Mouse (Mus musculus) MEL (cell line): ENCODE measurements around the gene Zic4. TPM values are rescaled to one million over a fixed set of nuclear protein-coding genes. Genes with fewer than 3 reads are reported as not detected.

Experiments
- DNase-seq: peaks from one replicate; pipeline ENCODE4 v3.0.0; 2011; ENCODE audit warnings: low read depth, low spot score
- H3K27ac ChIP-seq: 2 replicates; pipeline ENCODE4 v1.5.1; 2012; ENCODE audit warnings: low read depth, mild to moderate bottlenecking, control low read depth, low read length, moderate library complexity; ENCODE audit not compliant: control insufficient read depth
- H3K27me3 ChIP-seq, 2 experiments: fragments of 150-350 bp in 1 of 2; sonication (generic) in 1 of 2; 2 replicates each; pipeline ENCODE4 v1.6.1; 2012; ENCODE audit warnings: low read length in 2 of 2, mild to moderate bottlenecking in 2 of 2, improper control_type of control experiment in 1 of 2, moderate library complexity in 1 of 2; ENCODE audit not compliant: insufficient read depth in 2 of 2, control insufficient read depth in 1 of 2
- H3K36me3 ChIP-seq, 2 experiments: 2 replicates each; pipeline ENCODE4 v1.6.1; 2012 to 2014; ENCODE audit warnings: low read length in 2 of 2, improper control_type of control experiment in 1 of 2, inconsistent platforms in 1 of 2, mild to moderate bottlenecking in 1 of 2; ENCODE audit not compliant: insufficient read depth in 2 of 2, control insufficient read depth in 1 of 2
- H3K4me1 ChIP-seq, 2 experiments: fragments of 150-350 bp in 1 of 2; sonication (generic) in 1 of 2; 2 replicates each; pipeline ENCODE4 v1.6.1; 2012; ENCODE audit warnings: low read length in 2 of 2, improper control_type of control experiment in 1 of 2, mild to moderate bottlenecking in 1 of 2; ENCODE audit not compliant: insufficient read depth in 2 of 2, control insufficient read depth in 1 of 2
- H3K4me3 ChIP-seq, 2 experiments: fragments of 150-350 bp in 1 of 2; sonication (generic) in 1 of 2; 2 replicates each; pipeline ENCODE4 v1.5.1; 2012; ENCODE audit warnings: low read depth in 2 of 2, low read length in 2 of 2, mild to moderate bottlenecking in 2 of 2, moderate library complexity in 2 of 2, control low read depth in 1 of 2, improper control_type of control experiment in 1 of 2; ENCODE audit not compliant: control insufficient read depth in 1 of 2, insufficient read depth in 1 of 2
- H3K79me2 ChIP-seq: 2 replicates; pipeline ENCODE4 v1.6.1; 2012; ENCODE audit warnings: mild to moderate bottlenecking, low read length, moderate library complexity; ENCODE audit not compliant: control insufficient read depth, poor library complexity, insufficient read depth
- H3K9ac ChIP-seq: 2 replicates; pipeline ENCODE4 v1.6.1; 2012; ENCODE audit warnings: low read depth, mild to moderate bottlenecking, control low read depth, low read length, moderate library complexity; ENCODE audit not compliant: control insufficient read depth, poor library complexity, severe bottlenecking
- H3K9me3 ChIP-seq: fragments of 150-350 bp; sonication (generic); replicated peaks from 2 replicates; pipeline ENCODE4 v1.6.1; 2012; ENCODE audit warnings: mild to moderate bottlenecking, low read length, improper control_type of control experiment, moderate library complexity; ENCODE audit not compliant: insufficient read depth
- BHLHE40 ChIP-seq: IDR thresholded peaks from 2 replicates; pipeline ENCODE4 v1.6.1; 2012; ENCODE audit warnings: low read depth, mild to moderate bottlenecking, inconsistent platforms, low read length, improper control_type of control experiment, borderline replicate concordance
- CHD1 ChIP-seq: IDR thresholded peaks from 2 replicates; pipeline ENCODE4 v1.6.1; 2012; ENCODE audit warnings: low read depth, mild to moderate bottlenecking, inconsistent platforms, low read length, improper control_type of control experiment
- CHD2 ChIP-seq: IDR thresholded peaks from 2 replicates; pipeline ENCODE4 v1.6.1; 2011; ENCODE audit warnings: low read length, improper control_type of control experiment
- ELF1 ChIP-seq: IDR thresholded peaks from 2 replicates; pipeline ENCODE4 v1.6.1; 2014; ENCODE audit warnings: low read depth, mild to moderate bottlenecking, inconsistent platforms, low read length, improper control_type of control experiment, moderate library complexity
- ETS1 ChIP-seq: IDR thresholded peaks from 2 replicates; pipeline ENCODE4 v1.6.1; 2012; ENCODE audit warnings: low read depth, mild to moderate bottlenecking, inconsistent platforms, low read length, improper control_type of control experiment, moderate library complexity
- GABPA ChIP-seq: IDR thresholded peaks from 2 replicates; pipeline ENCODE4 v1.6.1; 2012; ENCODE audit warnings: low read depth, mild to moderate bottlenecking, inconsistent platforms, low read length, improper control_type of control experiment, moderate library complexity
- JUND ChIP-seq: IDR thresholded peaks from 2 replicates; pipeline ENCODE4 v1.6.1; 2011; ENCODE audit warnings: low read depth, mild to moderate bottlenecking, improper control_type of control experiment, low read length
- KAT2A ChIP-seq: conservative IDR thresholded peaks from 2 replicates; pipeline ENCODE4 v1.6.1; 2012; ENCODE audit warnings: low read depth, low read length, improper control_type of control experiment, inconsistent platforms
- MAFK ChIP-seq: IDR thresholded peaks from 2 replicates; pipeline ENCODE4 v1.6.1; 2011; ENCODE audit warnings: low read depth, mild to moderate bottlenecking, low read length, improper control_type of control experiment, borderline replicate concordance
- MAZ ChIP-seq: IDR thresholded peaks from 2 replicates; pipeline ENCODE4 v1.6.1; 2012; ENCODE audit warnings: low read depth, mild to moderate bottlenecking, inconsistent platforms, low read length, improper control_type of control experiment
- MEF2A ChIP-seq: IDR thresholded peaks from 2 replicates; pipeline ENCODE4 v1.6.1; 2014; ENCODE audit warnings: low read depth, mild to moderate bottlenecking, inconsistent platforms, low read length, improper control_type of control experiment; ENCODE audit not compliant: poor library complexity, insufficient replicate concordance, severe bottlenecking; ENCODE audit errors: extremely low read depth
- MXI1 ChIP-seq: IDR thresholded peaks from 2 replicates; pipeline ENCODE4 v1.6.1; 2011; ENCODE audit warnings: mild to moderate bottlenecking, low read depth, low read length, improper control_type of control experiment
- MYC ChIP-seq: IDR thresholded peaks from 2 replicates; pipeline ENCODE4 v1.6.1; 2011; ENCODE audit warnings: low read depth, mild to moderate bottlenecking, low read length, improper control_type of control experiment, moderate library complexity
- NELFE ChIP-seq: IDR thresholded peaks from 2 replicates; pipeline ENCODE4 v1.6.1; 2011; ENCODE audit warnings: low read depth, low read length, improper control_type of control experiment
- NRF1 ChIP-seq: IDR thresholded peaks from 2 replicates; pipeline ENCODE4 v1.6.1; 2014; ENCODE audit warnings: low read depth, mild to moderate bottlenecking, inconsistent platforms, low read length, improper control_type of control experiment, moderate library complexity; ENCODE audit not compliant: poor library complexity, insufficient read depth, severe bottlenecking
- POLR2A ChIP-seq, 2 experiments: IDR thresholded peaks; 2 replicates each; pipeline ENCODE4 v1.6.1; 2011 to 2012; ENCODE audit warnings: low read length in 2 of 2, mild to moderate bottlenecking in 2 of 2, control low read depth in 1 of 2, improper control_type of control experiment in 1 of 2, low read depth in 1 of 2, moderate library complexity in 1 of 2; ENCODE audit not compliant: control insufficient read depth in 1 of 2, insufficient read depth in 1 of 2, poor library complexity in 1 of 2
- POLR2AphosphoS2 ChIP-seq: IDR thresholded peaks from 2 replicates; pipeline ENCODE4 v1.6.1; 2011; ENCODE audit warnings: low read length, improper control_type of control experiment
- RCOR1 ChIP-seq: IDR thresholded peaks from 2 replicates; pipeline ENCODE4 v1.6.1; 2012; ENCODE audit warnings: low read depth, mild to moderate bottlenecking, inconsistent platforms, low read length, improper control_type of control experiment
- SMC3 ChIP-seq: IDR thresholded peaks from 2 replicates; pipeline ENCODE4 v1.6.1; 2011; ENCODE audit warnings: low read depth, low read length, improper control_type of control experiment
- TCF12 ChIP-seq: IDR thresholded peaks from 2 replicates; pipeline ENCODE4 v1.6.1; 2014; ENCODE audit warnings: low read depth, mild to moderate bottlenecking, inconsistent platforms, low read length, improper control_type of control experiment, moderate library complexity
- USF2 ChIP-seq, 2 experiments: IDR thresholded peaks; 2 replicates each; pipeline ENCODE4 v1.6.1; 2011 to 2012; ENCODE audit warnings: improper control_type of control experiment in 2 of 2, low read length in 2 of 2, borderline replicate concordance in 1 of 2, inconsistent platforms in 1 of 2, low read depth in 1 of 2, mild to moderate bottlenecking in 1 of 2; ENCODE audit not compliant: insufficient read depth in 1 of 2
- ZC3H11A ChIP-seq: IDR thresholded peaks from 2 replicates; pipeline ENCODE4 v1.6.1; 2012; ENCODE audit warnings: low read depth, mild to moderate bottlenecking, inconsistent platforms, low read length, improper control_type of control experiment
- ZMIZ1 ChIP-seq: IDR thresholded peaks from 2 replicates; pipeline ENCODE4 v1.6.1; 2012; ENCODE audit warnings: low read depth, mild to moderate bottlenecking, inconsistent platforms, low read length, improper control_type of control experiment, moderate library complexity
- polyA plus RNA-seq, 2 experiments: library from polyadenylated mRNA; stranded (reverse) in 1 of 2; unstranded in 1 of 2; fragments of >175 nt in 1 of 2; fragments of >200 nt in 1 of 2; gene quantifications; 2 replicates each; pipeline versions ENCODE4 v1.2.1 to v1.2.4; 2012; ENCODE audit warnings: low replicate concordance in 2 of 2, low read depth in 1 of 2; ENCODE audit not compliant: insufficient read length in 2 of 2, insufficient read depth in 1 of 2, missing spikeins in 1 of 2
- total RNA-seq: library from RNA; depleted of rRNA; stranded (reverse); fragments of 300-350 nt; gene quantifications from 2 replicates; pipeline ENCODE4 v1.2.3, GENCODE M21; 2012

Zic4 gene
- total and polyA plus RNA-seq, 3 experiments = not detected

GRCm38 (mm10) chr9:91399976-91400375, 37.8 kb downstream of the Zic4 start:
- TF ChIP-seq GABPA (no peak), ELF1 (no peak), MYC (no peak), BHLHE40 (no peak), KAT2A (no peak), POLR2A (IDR thresholded peaks at IDR 0.05; ENCODE audit: control insufficient read depth in 1 of 2, insufficient read depth in 1 of 2, low read depth in 1 of 2, low read length in 2 of 2, poor library complexity in 1 of 2) (no peak), POLR2AphosphoS2 (no peak), USF2 (IDR thresholded peaks at IDR 0.05; ENCODE audit: borderline replicate concordance in 1 of 2, insufficient read depth in 1 of 2, low read depth in 1 of 2, low read length in 2 of 2) (no peak), TCF12 (no peak), MXI1 (no peak), ZC3H11A (no peak), MEF2A (no peak), NELFE (no peak), CHD1 (no peak), CHD2 (no peak)
- H3K27me3 ChIP-seq = no peaks in the 10 kb centered on the region
- H3K4me1 ChIP-seq = no peaks in the 10 kb centered on the region
- no peak overlapping the region for H3K27ac ChIP-seq
- no peaks in the 10 kb centered on the region for H3K79me2 ChIP-seq
- H3K9me3 ChIP-seq = no peaks in the 10 kb centered on the region
- no peaks in the 10 kb centered on the region for H3K36me3 ChIP-seq
- no peak for DNase-seq
- no peak overlapping the region for H3K4me3 ChIP-seq
- no peak overlapping the region for H3K9ac ChIP-seq

- TF ChIP-seq RCOR1 (no peak), NRF1 (no peak), JUND (no peak), MAFK (no peak), MAZ (no peak), CHD2 (no peak), ETS1 (no peak), ZMIZ1 (no peak), SMC3 (no peak)
Measured at GRCm38 (mm10) chr9:91400482-91401093, 38.4 kb downstream of the Zic4 start.

More at GRCm38 (mm10) chr9:91400482-91401093, 38.4 kb downstream of the Zic4 start:
- no peaks in the 10 kb centered on the region for H3K27me3 ChIP-seq
- DNase-seq = no peak
- H3K36me3 ChIP-seq = no peaks in the 10 kb centered on the region
- no peaks in the 10 kb centered on the region for H3K9me3 ChIP-seq
- H3K4me3 ChIP-seq = no peak overlapping the region
- no peaks in the 10 kb centered on the region for H3K4me1 ChIP-seq
- no peaks in the 10 kb centered on the region for H3K79me2 ChIP-seq
- no peak overlapping the region for H3K27ac ChIP-seq
- no peak overlapping the region for H3K9ac ChIP-seq
